Mouse (Mus musculus) hindbrain, postnatal 0 days (tissue): ENCODE data around the gene Hemgn. TPM values are rescaled to one million over a fixed set of nuclear protein-coding genes. Genes with fewer than 3 reads are reported as not detected.

ENCODE experiments used
- ATAC-seq: fragments of 200-750 bp; cut with Nextera tagmentation; 2 replicates; pipeline ENCODE4 v1.8.0; 2017; ENCODE audit warnings: mild to moderate bottlenecking, moderate TSS enrichment, moderate library complexity
- DNase-seq: peaks from one replicate; pipeline ENCODE4 v3.0.0-alpha.2; 2015; ENCODE audit warnings: low spot score
- H3K27ac ChIP-seq: fragments of 300-500 bp; sonication (generic); 2 replicates; pipeline ENCODE4 v1.5.1; 2014; ENCODE audit warnings: mild to moderate bottlenecking
- H3K27me3 ChIP-seq: fragments of 300-500 bp; sonication (generic); 2 replicates; pipeline ENCODE4 v1.6.1; 2014; ENCODE audit warnings: low read length, mixed read lengths; ENCODE audit not compliant: insufficient read depth
- H3K36me3 ChIP-seq: fragments of 300-500 bp; sonication (generic); 2 replicates; pipeline ENCODE4 v1.6.1; 2014; ENCODE audit warnings: low read length, mixed read lengths; ENCODE audit not compliant: insufficient read depth
- H3K4me1 ChIP-seq: fragments of 300-500 bp; sonication (generic); 2 replicates; pipeline ENCODE4 v1.6.1; 2014; ENCODE audit warnings: antibody characterized with exemption, low read length, mixed read lengths; ENCODE audit not compliant: insufficient read depth
- H3K4me2 ChIP-seq: fragments of 300-500 bp; sonication (generic); 2 replicates; pipeline ENCODE4 v1.6.1; 2014; ENCODE audit warnings: low read depth, mild to moderate bottlenecking, low read length, moderate library complexity, mixed read lengths
- H3K4me3 ChIP-seq: fragments of 300-500 bp; sonication (generic); 2 replicates; pipeline ENCODE4 v1.5.1; 2014; ENCODE audit warnings: low read length
- H3K9ac ChIP-seq: fragments of 300-500 bp; sonication (generic); replicated peaks from 2 replicates; pipeline ENCODE4 v1.6.1; 2014; ENCODE audit warnings: mild to moderate bottlenecking, low read length, moderate library complexity, mixed read lengths
- H3K9me3 ChIP-seq: fragments of 300-500 bp; sonication (generic); 2 replicates; pipeline ENCODE4 v1.6.1; 2016; ENCODE audit warnings: low read length, mixed read lengths
- CTCF ChIP-seq: IDR thresholded peaks from 2 replicates; pipeline ENCODE4 v1.5.1; 2016; ENCODE audit warnings: antibody characterized with exemption, control low read depth, low read depth
- WGBS: fragments of 180-500 bp; shearing (Covaris S2); extraction: QIAGEN DNeasy Blood & Tissue Kit; methylation state at CpG from one replicate; pipeline ENCODE4 v1.1.7; 2014; 5-methylcytosine and 5-hydroxymethylcytosine counted together
- polyA plus RNA-seq: library from polyadenylated mRNA; unstranded; fragments of >200 nt; fragmentation: Nextera tagmentation; extraction: Ambion mirVana; gene quantifications from 2 replicates; pipeline ENCODE4 v1.2.1, GENCODE M21; 2015
- total RNA-seq: library from RNA; depleted of rRNA; stranded (reverse); fragments of >200 nt; gene quantifications from 2 replicates; pipeline ENCODE4 v1.2.3, GENCODE M21; 2014

Hemgn gene
- total and polyA plus RNA-seq, 2 experiments from 2014 or later = not detected

GRCm38 (mm10) chr4:46418851-46419250, 5.5 kb upstream of the Hemgn start:
- DNase-seq (no peak), ATAC-seq (no peak)
- TF ChIP-seq CTCF = no peak
- H3K27ac ChIP-seq = no peak overlapping the region
- no peak overlapping the region for H3K4me2 ChIP-seq
- H3K9ac ChIP-seq = no peak overlapping the region
- 90% methylated on average over 9 of the region's 9 CpGs for WGBS
- H3K9me3 ChIP-seq = no peaks in the 10 kb centered on the region
- H3K4me3 ChIP-seq = no peak overlapping the region
- H3K27me3 ChIP-seq = no peaks in the 10 kb centered on the region
- no peaks in the 10 kb centered on the region for H3K36me3 ChIP-seq
- no peaks in the 10 kb centered on the region for H3K4me1 ChIP-seq

GRCm38 (mm10) chr4:46417491-46417890, 4.2 kb upstream of the Hemgn start:
- 67% methylated on average over 3 of the region's 3 CpGs for WGBS
- Histone ChIP-seq H3K4me3 (no peak overlapping the region), H3K9me3 (no peaks in the 10 kb centered on the region), H3K27ac (no peak overlapping the region), H3K4me2 (no peak overlapping the region), H3K36me3 (no peaks in the 10 kb centered on the region), H3K4me1 (no peaks in the 10 kb centered on the region), H3K9ac (no peak overlapping the region), H3K27me3 (no peaks in the 10 kb centered on the region)
- peak; percentile 5 for DNase-seq
- ATAC-seq = peak; percentile 73
- TF ChIP-seq CTCF = peak; percentile 59

GRCm38 (mm10) chr4:46412113-46412512, 1.2 kb downstream of the Hemgn start:
- Histone ChIP-seq H3K9ac (no peak overlapping the region), H3K27me3 (no peaks in the 10 kb centered on the region), H3K27ac (no peak overlapping the region), H3K4me2 (no peak overlapping the region), H3K9me3 (no peaks in the 10 kb centered on the region), H3K4me3 (no peak overlapping the region), H3K4me1 (no peaks in the 10 kb centered on the region), H3K36me3 (no peaks in the 10 kb centered on the region)
- DNase-seq (no peak), ATAC-seq (no peak)
- 63% methylated on average over 1 of the region's 1 CpGs for WGBS
- TF ChIP-seq CTCF = no peak

GRCm38 (mm10) chr4:46411489-46411888, 1.8 kb downstream of the Hemgn start:
- H3K4me3 ChIP-seq = no peak overlapping the region
- no peak overlapping the region for H3K4me2 ChIP-seq
- WGBS = 80% methylated on average over 6 of the region's 6 CpGs
- no peaks in the 10 kb centered on the region for H3K9me3 ChIP-seq
- TF ChIP-seq CTCF = no peak
- no peak overlapping the region for H3K9ac ChIP-seq
- H3K36me3 ChIP-seq = no peaks in the 10 kb centered on the region
- ATAC-seq = no peak
- no peaks in the 10 kb centered on the region for H3K4me1 ChIP-seq
- no peak for DNase-seq
- no peak overlapping the region for H3K27ac ChIP-seq
- H3K27me3 ChIP-seq = no peaks in the 10 kb centered on the region

- Histone ChIP-seq H3K36me3 (no peaks in the 10 kb centered on the region), H3K27ac (no peak overlapping the region), H3K4me1 (no peaks in the 10 kb centered on the region), H3K9ac (no peak overlapping the region), H3K27me3 (no peaks in the 10 kb centered on the region), H3K4me2 (no peak overlapping the region), H3K9me3 (no peaks in the 10 kb centered on the region), H3K4me3 (no peak overlapping the region)
- no peak for TF ChIP-seq CTCF
- ATAC-seq (no peak), DNase-seq (no peak)
- WGBS = 90% methylated on average over 5 of the region's 5 CpGs
Observed at GRCm38 (mm10) chr4:46410677-46411076, 2.6 kb downstream of the Hemgn start.

- 91% methylated on average over 8 of the region's 8 CpGs for WGBS
- ATAC-seq (no peak), DNase-seq (no peak)
- Histone ChIP-seq H3K4me2 (no peak overlapping the region), H3K36me3 (no peaks in the 10 kb centered on the region), H3K27me3 (no peaks in the 10 kb centered on the region), H3K4me1 (no peaks in the 10 kb centered on the region), H3K9me3 (no peaks in the 10 kb centered on the region), H3K9ac (no peak overlapping the region), H3K4me3 (no peak overlapping the region), H3K27ac (no peak overlapping the region)
- no peak for TF ChIP-seq CTCF
Observed at GRCm38 (mm10) chr4:46406966-46407703, 6.2 kb downstream of the Hemgn start.

GRCm38 (mm10) chr4:46404042-46404795, 9.1 kb downstream of the Hemgn start:
- Histone ChIP-seq H3K4me2 (no peak overlapping the region), H3K4me1 (no peaks in the 10 kb centered on the region), H3K9ac (no peak overlapping the region), H3K27ac (no peak overlapping the region), H3K36me3 (no peaks in the 10 kb centered on the region), H3K27me3 (no peaks in the 10 kb centered on the region), H3K4me3 (no peak overlapping the region), H3K9me3 (no peaks in the 10 kb centered on the region)
- TF ChIP-seq CTCF = no peak
- WGBS = 89% methylated on average over 6 of the region's 6 CpGs
- ATAC-seq (no peak), DNase-seq (no peak)
